Mouse (Mus musculus) right cerebral cortex, postnatal 36 days (tissue): Measurements from ENCODE around the gene Spata13.

Source experiments
- DNase-seq, 2 experiments: peaks; one replicate each; pipeline ENCODE4 v3.0.0; 2022; ENCODE audit warnings: low spot score in 2 of 2, mixed read lengths in 1 of 2

Spata13 gene

GRCm38 (mm10) chr14:60639195-60639594 lies 5.4 kb downstream of the Spata13 start:
- no peak for DNase-seq

- no peak for DNase-seq
These were observed 7.3 kb downstream of the Spata13 start for GRCm38 (mm10) chr14:60641120-60641519.

GRCm38 (mm10) chr14:60642131-60642530 lies 8.3 kb downstream of the Spata13 start:
- DNase-seq = no peak

- no peak for DNase-seq
These were observed 9.5 kb downstream of the Spata13 start for GRCm38 (mm10) chr14:60643098-60643870.

GRCm38 (mm10) chr14:60646373-60646772 lies 12.6 kb downstream of the Spata13 start:
- DNase-seq = no peak

- DNase-seq = no peak
These were observed 14.1 kb downstream of the Spata13 start for GRCm38 (mm10) chr14:60647885-60648284.

GRCm38 (mm10) chr14:60648956-60649355 lies 15.2 kb downstream of the Spata13 start:
- no peak for DNase-seq

GRCm38 (mm10) chr14:60653184-60653583 lies 19.4 kb downstream of the Spata13 start:
- DNase-seq = no peak

- no peak for DNase-seq
These were observed 20.2 kb downstream of the Spata13 start for GRCm38 (mm10) chr14:60653977-60654376.

- DNase-seq = no peak
These were observed 20.9 kb downstream of the Spata13 start for GRCm38 (mm10) chr14:60654708-60655107.

- DNase-seq = peak; percentile 63 to 65
These were observed 22.3 kb downstream of the Spata13 start for GRCm38 (mm10) chr14:60655941-60656700.

GRCm38 (mm10) chr14:60656701-60657085 lies 22.9 kb downstream of the Spata13 start:
- DNase-seq = no peak

- no peak for DNase-seq
These were observed 24.1 kb downstream of the Spata13 start for GRCm38 (mm10) chr14:60657891-60658290.

GRCm38 (mm10) chr14:60659498-60659897 lies 25.7 kb downstream of the Spata13 start:
- peak; percentile 70 to 81 for DNase-seq

GRCm38 (mm10) chr14:60660591-60660990 lies 26.8 kb downstream of the Spata13 start:
- no peak for DNase-seq

GRCm38 (mm10) chr14:60661281-60661680 lies 27.5 kb downstream of the Spata13 start:
- no peak for DNase-seq

GRCm38 (mm10) chr14:60663309-60663940 lies 29.6 kb downstream of the Spata13 start:
- DNase-seq = no peak

GRCm38 (mm10) chr14:60664641-60665040 lies 30.8 kb downstream of the Spata13 start:
- DNase-seq = no peak

GRCm38 (mm10) chr14:60665263-60665662 lies 31.5 kb downstream of the Spata13 start:
- no peak for DNase-seq

- no peak for DNase-seq
These were observed 32.5 kb downstream of the Spata13 start for GRCm38 (mm10) chr14:60666252-60666651.

- DNase-seq = peak in 1 of 2 experiments; percentile 61
These were observed 36.4 kb downstream of the Spata13 start for GRCm38 (mm10) chr14:60670191-60670590.

- no peak for DNase-seq
These were observed 37.7 kb downstream of the Spata13 start for GRCm38 (mm10) chr14:60671504-60671903.
